Mouse (Mus musculus) spleen, postnatal 10 days (tissue): ENCODE results near the gene Pnrc2.

ENCODE experiments used
- DNase-seq, 2 experiments: peaks; one replicate each; pipeline ENCODE4 v3.0.0; 2021 to 2022; ENCODE audit warnings: low spot score in 2 of 2

Pnrc2 gene

GRCm38 (mm10) chr4:135892884-135893283 is 19.2 kb upstream of the Pnrc2 start:
- no peak for DNase-seq

DNA sequence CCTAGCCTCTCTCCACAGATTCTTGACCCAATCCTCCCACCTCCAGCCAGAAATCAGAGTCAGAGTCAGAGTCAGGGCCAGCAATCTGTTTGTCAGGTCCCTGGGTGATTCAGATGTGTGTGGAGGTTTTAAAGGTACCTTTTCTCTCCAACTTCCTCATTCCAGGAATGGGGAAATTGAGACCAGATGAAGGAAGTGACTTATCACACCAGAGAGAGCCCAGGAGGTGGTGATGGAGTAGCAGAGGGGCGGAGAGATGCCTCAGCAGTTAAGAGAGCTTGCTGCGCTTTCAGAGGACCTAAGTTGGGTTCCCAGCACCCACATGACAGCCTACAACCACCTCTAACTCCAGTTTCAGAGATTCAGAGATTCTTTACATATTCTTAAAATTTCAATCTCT is 17.9 kb upstream of the Pnrc2 start:
- DNase-seq, result no peak

- peak in 1 of 2 experiments; percentile 88 for DNase-seq
These were observed 16.2 kb upstream of the Pnrc2 start for GRCm38 (mm10) chr4:135889884-135890283.

DNA sequence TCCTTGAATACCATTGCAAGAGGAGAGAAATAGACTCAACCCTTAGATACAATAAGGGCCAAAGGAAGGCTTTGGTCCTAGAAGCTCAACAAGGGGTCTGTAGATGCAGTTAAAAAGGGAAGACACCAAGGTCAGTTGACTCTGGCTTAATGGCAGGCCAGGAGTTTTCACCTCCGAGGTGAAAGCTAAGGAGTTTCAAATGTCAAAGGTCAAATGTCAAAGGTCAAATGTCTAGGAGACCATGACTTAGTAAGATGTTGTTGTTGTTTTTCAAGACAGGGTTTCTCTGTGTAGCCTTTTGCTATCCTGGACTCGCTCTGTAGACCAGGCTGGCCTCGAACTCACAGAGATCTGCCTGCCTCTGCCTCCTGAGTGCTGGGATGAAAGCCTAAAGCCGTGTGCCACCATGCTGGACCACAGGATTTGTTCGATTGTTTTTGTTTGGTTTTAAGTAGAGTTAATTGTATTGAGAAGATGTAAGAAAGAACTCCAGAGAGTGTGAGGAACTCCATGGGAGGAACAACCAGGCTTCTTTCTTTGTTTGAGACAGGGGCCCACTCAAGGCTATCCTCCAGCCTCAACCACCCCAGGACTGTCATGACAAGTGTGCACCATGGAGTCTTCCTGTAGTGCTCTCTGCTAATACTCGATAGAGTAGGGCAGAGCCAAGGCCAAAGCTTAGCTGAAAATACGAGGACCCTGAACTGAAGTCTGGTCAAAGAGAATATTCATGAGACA is 15.7 kb upstream of the Pnrc2 start:
- peak in 1 of 2 experiments; percentile 8 for DNase-seq

GRCm38 (mm10) chr4:135888448-135889057 is 14.9 kb upstream of the Pnrc2 start:
- peak in 1 of 2 experiments; percentile 11 for DNase-seq

DNA sequence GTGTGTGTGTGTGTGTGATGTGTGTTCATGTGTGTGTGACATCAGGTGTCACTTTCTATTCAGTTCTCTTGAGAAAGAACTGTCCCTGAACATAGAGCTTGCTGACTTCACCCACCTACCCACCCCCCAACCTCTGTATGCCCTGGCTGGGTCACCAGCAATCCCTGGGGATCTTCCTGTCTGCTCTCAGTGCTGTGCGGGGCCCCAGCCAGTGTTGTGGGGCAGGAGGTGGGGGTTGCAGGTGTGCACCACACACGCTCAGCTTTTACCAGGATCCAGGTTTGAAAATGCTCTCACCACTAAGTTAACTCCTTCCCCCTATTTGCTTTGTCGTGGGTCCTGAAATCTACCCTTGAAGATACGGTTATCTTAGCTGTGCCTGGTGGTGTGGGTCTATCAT is 12.5 kb upstream of the Pnrc2 start:
- DNase-seq, result no peak

GRCm38 (mm10) chr4:135885676-135886075 is 12.0 kb upstream of the Pnrc2 start:
- no peak for DNase-seq

GRCm38 (mm10) chr4:135884531-135884930 is 10.9 kb upstream of the Pnrc2 start:
- no peak for DNase-seq

GRCm38 (mm10) chr4:135883881-135884516 is 10.3 kb upstream of the Pnrc2 start:
- DNase-seq, result no peak

GRCm38 (mm10) chr4:135883401-135883851 is 9.8 kb upstream of the Pnrc2 start:
- DNase-seq, result no peak

DNA sequence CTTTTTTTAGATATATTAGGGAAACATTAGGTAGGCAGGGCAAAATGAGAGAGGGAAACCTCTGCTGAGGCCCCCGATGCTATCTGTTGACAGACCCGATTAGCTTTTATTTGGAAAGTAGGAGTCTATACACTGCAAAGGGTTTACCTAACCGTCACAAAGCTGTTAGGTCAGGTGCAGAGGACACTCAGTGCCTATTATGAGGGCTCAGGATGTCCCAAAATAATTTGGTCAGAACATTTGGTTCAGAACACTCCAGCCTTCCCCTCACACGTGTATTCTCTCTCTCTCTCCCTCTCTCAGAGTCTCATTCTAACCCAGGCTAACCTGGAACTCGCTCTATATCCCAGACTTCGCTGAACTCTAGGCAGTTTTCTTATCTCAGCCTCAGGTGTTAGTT is 8.4 kb upstream of the Pnrc2 start:
- DNase-seq, result no peak

- DNase-seq, result no peak
These were observed 6.9 kb upstream of the Pnrc2 start for GRCm38 (mm10) chr4:135880576-135880975.

DNA sequence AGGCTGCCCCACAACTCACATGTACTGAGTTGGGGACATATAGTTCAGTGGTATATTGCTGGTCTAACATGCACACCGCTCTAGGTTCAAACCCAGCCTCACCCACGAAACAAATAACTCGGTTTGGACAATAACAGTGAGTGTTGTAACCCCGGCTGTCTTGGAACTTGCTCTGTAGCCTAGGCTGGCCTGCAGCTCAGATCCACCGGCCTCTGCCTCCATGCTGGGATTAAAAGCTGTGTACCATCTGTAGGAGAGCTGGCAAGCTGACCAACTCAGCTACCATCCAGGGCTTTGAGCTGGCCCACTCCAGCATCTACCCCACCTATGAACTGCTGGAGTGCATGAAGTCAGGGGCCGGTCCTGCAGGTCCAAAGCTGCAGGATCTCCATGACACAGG is 6.4 kb upstream of the Pnrc2 start:
- no peak for DNase-seq

GRCm38 (mm10) chr4:135879021-135879420 is 5.4 kb upstream of the Pnrc2 start:
- DNase-seq, result no peak

GRCm38 (mm10) chr4:135877742-135878141 is 4.1 kb upstream of the Pnrc2 start:
- DNase-seq, result no peak

DNA sequence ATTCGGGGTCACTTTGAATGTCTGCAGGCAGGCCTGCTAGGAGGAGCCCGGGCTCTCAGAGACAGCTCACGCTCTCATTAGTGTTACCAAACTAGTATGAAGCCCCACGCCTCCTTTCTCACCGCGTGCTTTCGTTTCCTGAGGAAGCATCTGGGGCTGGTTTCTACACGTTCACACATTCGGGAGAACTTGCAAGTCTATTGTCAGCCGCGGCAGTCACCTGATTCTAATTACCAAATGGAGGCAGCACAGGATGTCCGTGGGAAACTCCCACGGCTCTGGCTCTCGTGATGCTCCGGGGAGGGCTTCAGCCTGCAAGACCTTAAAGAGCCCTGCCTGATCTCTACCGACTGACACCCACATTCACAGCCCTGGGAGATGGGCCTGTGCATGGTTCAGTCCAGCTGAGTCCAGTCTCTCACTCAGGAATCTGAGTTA is 3.0 kb upstream of the Pnrc2 start:
- DNase-seq, result peak; percentile 68 to 81

- peak; percentile 71 to 81 for DNase-seq
These were observed 2.4 kb upstream of the Pnrc2 start for GRCm38 (mm10) chr4:135875991-135876582.

GRCm38 (mm10) chr4:135875546-135875945 is 1.9 kb upstream of the Pnrc2 start:
- peak in 1 of 2 experiments; percentile 25 for DNase-seq

DNA sequence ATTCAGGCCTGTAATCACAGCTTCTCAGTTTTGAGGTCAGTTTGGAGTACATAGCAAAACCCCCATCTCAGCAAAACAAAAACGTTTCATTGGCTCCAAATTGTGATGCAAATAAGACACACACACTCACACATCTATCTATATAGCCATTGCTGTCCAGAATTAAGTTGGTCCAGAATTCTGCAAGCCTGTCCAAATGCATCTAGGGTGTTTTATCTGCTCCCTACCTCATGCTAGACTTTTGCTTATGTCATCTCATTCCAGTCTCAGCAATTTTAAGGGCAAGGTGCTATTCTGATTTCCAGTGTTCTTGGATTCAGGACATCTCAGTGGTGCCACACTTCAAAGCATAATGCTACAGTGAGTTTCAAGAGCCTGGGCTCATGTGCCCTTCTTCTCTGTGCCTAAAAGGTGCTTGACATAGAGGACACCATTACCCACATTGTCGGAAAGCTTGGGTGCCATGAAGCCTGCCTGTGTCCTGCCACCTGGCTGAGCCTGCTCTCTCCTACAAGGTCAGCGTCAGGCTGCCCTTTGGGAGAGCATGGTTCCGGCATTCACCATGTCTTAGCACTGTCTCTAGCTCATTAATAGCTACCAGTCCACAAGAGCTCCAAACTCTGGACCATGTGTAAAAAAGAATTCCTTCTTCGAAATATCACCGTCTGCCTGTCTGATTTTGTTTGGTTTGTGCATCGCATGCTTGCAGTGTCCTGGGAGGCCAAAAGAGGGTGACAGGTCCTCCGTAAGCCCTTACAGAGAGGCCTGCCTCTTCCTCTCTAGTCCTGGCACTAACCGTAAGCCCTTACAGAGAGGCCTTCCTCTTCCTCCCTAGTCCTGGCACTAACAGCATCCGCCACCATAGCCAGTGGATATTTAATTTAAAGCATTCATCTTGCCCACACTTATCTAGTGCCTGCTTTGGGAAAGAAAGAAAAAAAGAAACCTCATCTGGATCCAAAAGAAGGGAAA is 1.2 kb upstream of the Pnrc2 start:
- peak in 1 of 2 experiments; percentile 43 for DNase-seq

- peak in 1 of 2 experiments; percentile 45 for DNase-seq
These were observed 860 bp downstream of the Pnrc2 start for GRCm38 (mm10) chr4:135872589-135873391.
